Mouse (Mus musculus) forebrain, embryonic 14.5 days (tissue): ENCODE data around the gene 9930104L06Rik. TPM values are rescaled to one million over a fixed set of nuclear protein-coding genes. Genes with fewer than 3 reads are reported as not detected.

Source experiments
- ATAC-seq: fragments of 200-750 bp; cut with Nextera tagmentation; 2 replicates; pipeline ENCODE4 v1.8.0; 2017; ENCODE audit warnings: mild to moderate bottlenecking, moderate library complexity
- DNase-seq: peaks from one replicate; pipeline ENCODE4 v3.0.0-alpha.2; 2015; ENCODE audit warnings: low spot score
- H3K27ac ChIP-seq: fragments of 300-500 bp; sonication (generic); 2 replicates; pipeline ENCODE4 v1.5.1; 2014; ENCODE audit warnings: low read depth, mild to moderate bottlenecking, control low read depth, low read length, moderate library complexity
- H3K27me3 ChIP-seq: fragments of 300-500 bp; sonication (generic); replicated peaks from 2 replicates; pipeline ENCODE4 v1.6.1; 2014; ENCODE audit warnings: low read length, control low read depth, mixed read lengths; ENCODE audit not compliant: control insufficient read depth, insufficient read depth
- H3K36me3 ChIP-seq: fragments of 300-500 bp; sonication (generic); 2 replicates; pipeline ENCODE4 v1.6.1; 2014; ENCODE audit warnings: low read length, control low read depth; ENCODE audit not compliant: control insufficient read depth, insufficient read depth
- H3K4me1 ChIP-seq: fragments of 300-500 bp; sonication (generic); 2 replicates; pipeline ENCODE4 v1.6.1; 2014; ENCODE audit warnings: antibody characterized with exemption, low read length, control low read depth; ENCODE audit not compliant: control insufficient read depth, insufficient read depth
- H3K4me2 ChIP-seq: fragments of 300-500 bp; sonication (generic); 2 replicates; pipeline ENCODE4 v1.6.1; 2014; ENCODE audit warnings: mild to moderate bottlenecking, control low read depth, low read length
- H3K4me3 ChIP-seq: fragments of 300-500 bp; sonication (generic); 2 replicates; pipeline ENCODE4 v1.5.1; 2014; ENCODE audit warnings: low read depth, low read length, control low read depth
- H3K9ac ChIP-seq: fragments of 300-500 bp; sonication (generic); 2 replicates; pipeline ENCODE4 v1.6.1; 2014; ENCODE audit warnings: mild to moderate bottlenecking, low read length, control low read depth, moderate library complexity
- H3K9me3 ChIP-seq: fragments of 300-500 bp; sonication (generic); replicated peaks from 2 replicates; pipeline ENCODE4 v1.6.1; 2016; ENCODE audit warnings: low read length, control low read depth, mixed read lengths; ENCODE audit not compliant: control insufficient read depth
- WGBS: fragments of 180-500 bp; shearing (Covaris S2); extraction: QIAGEN DNeasy Blood & Tissue Kit; methylation state at CpG from one replicate; pipeline ENCODE4 v1.1.7; 2014; 5-methylcytosine and 5-hydroxymethylcytosine counted together
- polyA plus RNA-seq: library from polyadenylated mRNA; unstranded; fragments of >200 nt; fragmentation: Nextera tagmentation; extraction: Ambion mirVana; gene quantifications from 2 replicates; pipeline ENCODE4 v1.2.1, GENCODE M21; 2014

9930104L06Rik gene
- polyA plus RNA-seq, 1 experiment from 2014 or later = 3.2 TPM

DNA sequence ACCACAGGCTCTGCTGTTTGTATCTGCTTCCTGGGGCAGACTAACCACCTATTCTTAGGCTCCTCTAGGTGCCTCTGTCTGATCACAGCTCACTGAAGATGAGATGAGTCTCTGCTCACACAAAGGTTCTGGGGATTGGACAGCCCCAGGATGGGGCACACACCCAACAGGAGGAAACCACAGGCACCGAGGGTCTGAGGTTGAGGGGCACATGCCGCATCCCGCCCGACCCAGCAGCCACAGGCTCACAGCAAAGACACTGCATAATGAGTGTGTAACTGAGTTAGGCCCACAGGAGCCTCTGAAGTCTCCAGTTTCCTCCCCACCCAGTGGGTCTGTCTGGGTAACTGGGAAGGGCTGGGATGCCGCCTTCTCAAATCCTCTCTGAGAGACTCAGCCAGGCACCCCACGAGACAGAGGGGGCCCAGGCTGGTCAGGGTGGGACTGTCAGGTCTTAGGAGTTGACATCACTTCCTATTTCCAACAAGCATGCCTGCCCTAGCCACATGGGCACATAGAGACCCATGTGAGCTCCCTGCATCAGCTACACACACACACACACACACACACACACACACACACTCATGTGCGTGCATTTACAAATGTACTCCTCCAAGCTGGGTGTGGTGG lies 32.5 kb downstream of the 9930104L06Rik start:
- no peak overlapping the region for H3K4me3 ChIP-seq
- no peak overlapping the region for H3K27ac ChIP-seq

DNA sequence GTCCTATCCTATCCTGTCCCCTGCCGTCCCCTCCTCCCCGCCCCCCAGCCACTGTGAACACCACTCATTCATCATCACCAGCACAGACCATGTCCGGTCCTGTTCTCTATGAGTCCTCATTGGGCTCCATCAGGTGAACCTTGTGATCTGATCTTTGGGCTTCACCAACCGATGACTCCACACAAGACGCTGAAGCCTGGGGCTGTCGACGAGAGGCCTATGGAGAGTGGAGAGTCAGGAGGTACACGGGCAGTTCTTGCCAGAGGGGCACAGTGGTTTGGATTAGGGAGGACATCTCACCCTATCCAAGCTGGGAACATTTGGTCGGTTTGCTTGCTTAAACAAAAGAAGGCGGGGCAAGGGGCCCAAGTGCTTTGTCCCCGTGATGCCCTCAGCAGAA lies 33.3 kb downstream of the 9930104L06Rik start:
- Histone ChIP-seq H3K27me3 (no peaks in the 10 kb centered on the region), H3K9ac (no peak overlapping the region), H3K4me3 (no peak overlapping the region), H3K4me1 (no peaks in the 10 kb centered on the region), H3K4me2 (no peak overlapping the region), H3K36me3 (no peaks in the 10 kb centered on the region), H3K9me3 (no peaks in the 10 kb centered on the region), H3K27ac (no peak overlapping the region)
- DNase-seq = no peak
- 73% methylated on average over 11 of the region's 11 CpGs for WGBS
- no peak for ATAC-seq

More for the DNA sequence above, 32.5 kb downstream of the 9930104L06Rik start:
- no peak overlapping the region for H3K9ac ChIP-seq
- no peak for DNase-seq
- no peaks in the 10 kb centered on the region for H3K27me3 ChIP-seq
- no peak overlapping the region for H3K4me2 ChIP-seq
- 73% methylated on average over 7 of the region's 7 CpGs for WGBS
- H3K9me3 ChIP-seq = no peaks in the 10 kb centered on the region
- H3K36me3 ChIP-seq = no peaks in the 10 kb centered on the region
- no peaks in the 10 kb centered on the region for H3K4me1 ChIP-seq
- ATAC-seq = no peak

DNA sequence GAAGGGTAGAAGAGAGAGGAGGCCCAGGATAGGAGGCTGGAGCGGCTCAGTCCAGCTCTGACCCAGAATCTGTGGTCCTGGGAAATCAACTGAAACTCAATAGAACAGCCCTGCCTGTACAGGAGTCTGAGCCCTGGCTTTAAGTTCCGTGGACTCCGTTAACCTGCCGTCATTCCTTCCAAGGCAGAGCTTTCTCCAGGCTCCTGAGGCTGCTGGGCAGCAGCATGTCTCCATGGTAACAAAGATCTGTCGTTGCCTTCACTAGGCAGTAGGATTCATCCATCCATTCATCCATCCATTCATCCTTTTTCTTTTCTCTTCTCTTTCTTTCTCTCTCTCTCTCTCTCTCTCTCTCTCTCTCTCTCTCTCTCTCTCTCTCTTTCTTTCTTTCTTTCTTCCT lies 33.8 kb downstream of the 9930104L06Rik start:
- H3K4me2 ChIP-seq = no peak overlapping the region
- H3K27ac ChIP-seq = no peak overlapping the region
- no peak overlapping the region for H3K4me3 ChIP-seq
- ATAC-seq = no peak
- H3K36me3 ChIP-seq = no peaks in the 10 kb centered on the region
- H3K4me1 ChIP-seq = no peaks in the 10 kb centered on the region
- WGBS = 24% methylated on average over 5 of the region's 5 CpGs
- peak; percentile 51 for DNase-seq
- no peak overlapping the region for H3K9ac ChIP-seq
- no peaks in the 10 kb centered on the region for H3K9me3 ChIP-seq
- H3K27me3 ChIP-seq = no peaks in the 10 kb centered on the region

DNA sequence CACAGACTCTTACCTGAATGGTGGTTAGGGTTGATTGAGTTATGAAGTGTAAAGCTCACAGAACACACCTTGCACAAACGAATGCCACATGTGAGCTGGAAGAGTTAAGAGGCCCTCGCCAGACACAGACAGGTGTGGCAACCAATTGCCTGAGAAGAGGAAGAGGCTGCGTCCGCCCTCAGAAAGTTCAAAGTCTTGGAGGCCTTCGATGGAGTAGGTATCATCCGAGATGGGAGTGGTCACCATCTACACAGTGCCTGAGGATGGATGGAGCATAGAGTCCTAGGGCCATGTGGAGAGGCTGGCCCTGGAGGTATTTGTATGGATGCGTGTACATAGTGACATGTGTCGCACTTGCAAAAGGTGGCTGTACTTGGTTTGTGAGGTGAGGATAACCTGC lies 34.2 kb downstream of the 9930104L06Rik start:
- WGBS = 90% methylated on average over 8 of the region's 8 CpGs
- H3K4me2 ChIP-seq = no peak overlapping the region
- no peak overlapping the region for H3K27ac ChIP-seq
- H3K4me1 ChIP-seq = no peaks in the 10 kb centered on the region
- no peaks in the 10 kb centered on the region for H3K9me3 ChIP-seq
- H3K36me3 ChIP-seq = no peaks in the 10 kb centered on the region
- DNase-seq = no peak
- no peaks in the 10 kb centered on the region for H3K27me3 ChIP-seq
- no peak overlapping the region for H3K4me3 ChIP-seq
- no peak overlapping the region for H3K9ac ChIP-seq
- ATAC-seq = no peak

DNA sequence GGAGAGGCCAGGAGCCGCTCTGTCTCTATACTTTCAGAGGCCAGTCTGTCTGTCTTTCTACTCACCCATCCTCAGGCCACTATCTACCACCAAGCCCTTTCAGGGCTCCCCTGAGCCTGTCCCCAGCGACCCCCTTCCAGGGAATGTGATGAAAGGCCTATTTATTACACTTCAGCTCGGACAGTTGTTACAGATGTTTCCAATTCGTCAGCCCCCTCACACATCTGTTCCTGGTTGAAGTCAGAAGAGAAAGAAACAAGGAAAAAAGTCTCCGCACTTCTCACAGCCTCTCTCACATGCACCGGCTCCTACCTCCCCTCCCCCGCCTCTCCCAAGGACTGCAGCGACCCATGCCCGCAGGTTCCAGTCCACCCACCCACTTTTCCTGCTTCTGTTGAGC lies 35.5 kb downstream of the 9930104L06Rik start:
- Histone ChIP-seq H3K27me3 (no peaks in the 10 kb centered on the region), H3K4me3 (no peak overlapping the region), H3K4me2 (no peak overlapping the region), H3K27ac (no peak overlapping the region), H3K9ac (no peak overlapping the region), H3K36me3 (no peaks in the 10 kb centered on the region), H3K9me3 (no peaks in the 10 kb centered on the region), H3K4me1 (no peaks in the 10 kb centered on the region)
- no peak for DNase-seq
- 65% methylated on average over 9 of the region's 9 CpGs for WGBS
- ATAC-seq = no peak

DNA sequence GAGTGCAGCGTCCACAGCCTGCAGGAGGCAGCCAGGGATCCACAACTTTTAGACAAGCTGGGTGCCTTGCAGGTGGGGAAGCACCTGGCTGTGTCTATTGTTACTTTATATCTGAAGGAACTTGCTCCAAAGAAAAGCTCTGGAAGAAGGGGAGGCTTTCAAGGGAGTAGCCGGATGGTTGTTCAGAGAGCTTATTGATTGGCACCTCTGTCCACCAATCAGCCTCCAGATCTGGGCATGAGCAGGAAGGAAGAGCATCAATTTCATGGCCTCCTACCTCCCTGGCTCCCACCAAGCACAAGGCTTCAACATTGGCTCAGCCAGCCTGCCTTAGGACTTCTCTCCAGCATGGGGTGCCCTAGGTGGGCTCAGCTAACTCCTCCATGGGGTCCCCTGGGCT lies 36.4 kb downstream of the 9930104L06Rik start:
- Histone ChIP-seq H3K4me2 (no peak overlapping the region), H3K27ac (no peak overlapping the region), H3K27me3 (no peaks in the 10 kb centered on the region), H3K4me1 (no peaks in the 10 kb centered on the region), H3K36me3 (no peaks in the 10 kb centered on the region), H3K4me3 (no peak overlapping the region), H3K9ac (no peak overlapping the region), H3K9me3 (no peaks in the 10 kb centered on the region)
- no peak for DNase-seq
- ATAC-seq = no peak
- 72% methylated on average over 2 of the region's 2 CpGs for WGBS

DNA sequence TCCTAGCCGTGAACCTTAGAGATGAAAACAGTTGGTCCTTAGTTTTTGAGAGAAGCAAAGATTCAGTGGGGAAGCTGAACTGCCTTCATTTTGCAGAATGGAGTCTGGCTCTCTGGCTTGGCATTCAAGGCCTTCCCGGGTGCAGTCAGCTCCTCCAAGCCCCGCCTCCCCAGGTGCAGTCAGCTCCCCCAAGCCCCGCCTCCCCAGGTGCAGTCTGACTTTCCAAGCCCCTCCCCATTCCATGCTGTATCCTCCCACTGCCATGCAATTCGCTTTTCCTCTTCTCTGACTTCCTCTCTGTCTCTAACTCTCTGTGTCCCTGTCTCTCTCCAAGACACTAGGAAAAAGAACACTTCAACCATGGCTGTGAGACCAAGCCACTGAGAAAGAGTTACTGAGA lies 41.4 kb downstream of the 9930104L06Rik start:
- H3K27ac ChIP-seq = no peak overlapping the region
- WGBS = 42% methylated on average over 5 of the region's 5 CpGs
- no peaks in the 10 kb centered on the region for H3K36me3 ChIP-seq
- no peak overlapping the region for H3K4me2 ChIP-seq
- DNase-seq (no peak), ATAC-seq (no peak)
- H3K4me3 ChIP-seq = no peak overlapping the region
- no peaks in the 10 kb centered on the region for H3K9me3 ChIP-seq
- H3K27me3 ChIP-seq = no peaks in the 10 kb centered on the region
- no peaks in the 10 kb centered on the region for H3K4me1 ChIP-seq
- no peak overlapping the region for H3K9ac ChIP-seq

DNA sequence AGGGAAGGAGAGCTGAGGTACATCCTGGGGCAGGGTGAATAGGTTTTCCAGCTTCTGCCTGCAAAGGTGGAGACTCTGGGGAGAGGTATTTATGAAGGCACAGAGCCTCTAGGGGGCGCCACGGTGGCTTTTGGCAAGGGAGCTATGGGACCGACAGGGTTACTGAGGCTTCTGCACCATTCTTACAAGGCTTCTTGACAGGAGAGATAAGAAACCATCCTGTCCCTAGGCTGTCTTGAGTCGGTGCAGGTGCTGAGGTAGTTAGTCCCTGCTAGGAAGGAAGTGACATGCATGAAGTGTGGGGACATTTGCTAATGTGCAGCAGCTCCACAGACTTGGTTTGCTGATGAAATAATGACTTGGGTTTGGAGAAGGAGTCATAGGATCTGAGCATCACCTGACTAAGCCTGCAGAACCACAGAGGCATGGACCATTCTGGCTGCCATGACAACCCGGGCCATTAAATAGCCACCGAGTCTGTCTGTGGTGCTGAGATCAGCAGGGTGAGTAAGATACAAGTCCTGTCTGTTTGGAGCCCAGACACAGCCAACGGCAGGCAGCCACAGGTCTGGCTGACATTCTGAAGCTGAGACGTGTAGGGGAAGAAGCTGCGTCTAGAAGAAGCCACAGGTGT lies 47.2 kb downstream of the 9930104L06Rik start:
- 22% methylated on average over 9 of the region's 9 CpGs for WGBS
- Histone ChIP-seq H3K36me3 (no peaks in the 10 kb centered on the region), H3K4me3 (no peak overlapping the region), H3K9ac (no peak overlapping the region), H3K27ac (no peak overlapping the region), H3K9me3 (no peaks in the 10 kb centered on the region), H3K4me2 (no peak overlapping the region), H3K4me1 (peaks cover 5% of the 10 kb centered on the region), H3K27me3 (peaks cover 48% of the 10 kb centered on the region)
- ATAC-seq (no peak), DNase-seq (no peak)

DNA sequence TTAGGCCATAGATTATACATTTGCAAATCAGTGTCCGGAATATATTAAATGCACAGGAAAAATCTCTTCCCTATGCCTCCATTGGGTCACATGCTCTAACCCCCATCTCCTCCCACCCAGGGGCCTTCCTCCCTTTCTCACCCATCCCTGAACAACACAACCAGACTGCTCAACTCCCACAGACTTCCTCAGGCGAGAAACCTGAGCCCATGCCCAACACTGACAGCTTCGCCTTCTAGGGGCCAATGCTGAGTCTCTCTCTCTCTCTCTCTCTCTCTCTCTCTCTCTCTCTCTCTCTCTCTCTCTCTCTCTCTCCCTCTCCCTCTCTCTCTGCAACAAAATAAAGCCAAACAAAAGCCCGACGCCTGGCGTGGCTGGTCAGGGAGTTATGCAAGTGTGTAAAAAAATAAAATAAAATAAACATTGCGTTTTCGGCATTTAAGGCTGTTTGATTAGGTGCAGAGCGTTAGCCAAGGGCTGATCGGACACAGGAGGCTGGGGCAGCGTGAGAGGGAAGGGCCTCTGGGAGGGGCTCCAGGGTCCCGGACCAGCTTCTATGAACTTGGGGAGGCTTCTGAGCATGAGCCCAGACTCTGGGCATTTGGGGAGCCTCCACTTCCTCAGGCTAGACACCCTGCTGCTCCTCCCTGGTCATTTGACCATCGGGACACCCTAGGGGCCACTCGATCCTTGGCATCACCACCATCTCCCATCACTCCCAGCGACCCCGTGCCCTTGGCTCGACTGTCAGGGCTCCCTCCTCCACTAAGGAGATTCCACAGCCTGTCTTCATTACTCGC lies 48.2 kb downstream of the 9930104L06Rik start:
- 10% methylated on average over 18 of the region's 18 CpGs for WGBS
- H3K4me2 ChIP-seq = no peak overlapping the region
- no peak overlapping the region for H3K9ac ChIP-seq
- ATAC-seq (no peak), DNase-seq (no peak)
- no peak overlapping the region for H3K4me3 ChIP-seq
- no peaks in the 10 kb centered on the region for H3K36me3 ChIP-seq
- H3K4me1 ChIP-seq = peaks cover 5% of the 10 kb centered on the region
- H3K9me3 ChIP-seq = no peaks in the 10 kb centered on the region
- peaks cover 58% of the 10 kb centered on the region for H3K27me3 ChIP-seq
- no peak overlapping the region for H3K27ac ChIP-seq
